Mouse (Mus musculus) activated CD4-positive, CD25-positive, alpha-beta regulatory T cell, adult 9 weeks (primary cell): ENCODE results near the gene Slc34a1. TPM values are rescaled to one million over a fixed set of nuclear protein-coding genes. Genes with fewer than 3 reads are reported as not detected.

Experiments used
- polyA plus RNA-seq: library from polyadenylated mRNA; unstranded; fragments of 100-300 nt; shearing (Covaris generic); gene quantifications from one replicate; pipeline ENCODE4 v1.2.1, GENCODE M21; 2017

The Slc34a1 gene
- polyA plus RNA-seq: not detected

GRCm38 (mm10) chr13:55398088-55398487 is at the start of gene Slc34a1:
TSS of gene Slc34a1 (plus strand) at chr13:55398187.

DNA sequence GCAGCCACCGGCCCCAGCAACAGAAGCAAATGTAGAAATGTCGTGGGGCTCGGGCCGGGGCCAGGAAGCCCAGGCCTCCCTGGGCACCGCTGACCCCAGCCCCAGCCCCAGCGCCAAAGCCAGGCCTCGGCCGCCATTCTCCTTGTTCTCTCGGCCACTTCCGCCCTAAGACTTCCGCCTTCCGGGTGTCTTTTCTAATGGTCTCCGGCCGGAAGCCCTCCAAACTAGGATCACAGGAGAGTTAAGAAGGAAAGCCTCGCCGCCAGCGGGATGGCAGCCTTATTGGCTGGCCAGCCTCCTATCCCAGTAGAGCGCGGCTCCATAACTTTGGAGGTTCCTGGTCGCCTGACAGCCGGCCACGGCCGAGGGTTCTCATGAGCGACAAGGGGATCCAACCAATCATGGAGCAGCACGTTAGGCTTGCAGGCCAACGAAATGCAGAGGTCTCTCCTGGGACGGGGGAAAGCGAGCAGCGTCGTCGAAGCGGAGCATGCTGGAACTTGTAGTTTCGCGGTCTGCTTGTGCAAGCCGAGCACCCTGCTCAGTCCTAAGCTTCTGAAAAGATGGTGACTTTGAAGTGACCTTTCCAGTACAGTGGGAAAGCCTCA is 35.4 kb upstream of the Slc34a1 start, which contains the start of gene Lman2:
TSS of gene Lman2 (minus strand) at position 331 of the 608 bp plus-strand sequence.

DNA sequence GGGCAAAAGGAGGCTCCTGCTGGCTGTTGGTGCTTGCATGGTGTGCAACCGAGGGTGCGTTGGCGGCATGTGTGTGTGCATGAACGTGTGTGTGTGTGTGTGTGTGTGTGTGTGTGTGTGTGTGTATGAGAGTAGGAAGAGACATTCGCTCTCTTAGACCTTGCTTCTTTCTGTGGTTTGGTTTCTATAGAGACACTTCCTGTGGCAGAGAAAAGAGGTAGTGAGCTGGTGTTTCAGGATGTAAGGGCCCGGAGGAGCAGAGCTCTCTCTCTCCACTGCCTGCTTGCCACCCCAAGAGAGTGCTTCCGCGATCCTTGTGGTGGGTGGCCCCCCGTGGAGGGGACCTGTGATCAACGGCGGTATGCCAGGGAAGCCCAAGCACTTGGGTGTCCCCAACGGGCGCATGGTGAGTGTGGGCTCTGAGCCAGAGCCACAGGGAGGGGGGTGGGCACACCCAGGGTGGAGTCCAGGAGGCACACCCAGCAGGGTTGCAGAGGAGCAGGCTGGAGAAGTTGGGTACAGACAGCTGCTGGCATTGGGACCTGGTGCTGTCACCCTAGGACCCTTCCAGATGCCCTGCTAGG is 28.4 kb upstream of the Slc34a1 start, which contains the start of gene Rgs14:
TSS of gene Rgs14 (plus strand) at position 202 of the 584 bp plus-strand sequence.

GRCm38 (mm10) chr13:55414743-55415380 is 16.9 kb downstream of the Slc34a1 start, which contains the start of gene Pfn3:
TSS of gene Pfn3 (minus strand) at chr13:55415232.

GRCm38 (mm10) chr13:55426613-55427012 is 28.6 kb downstream of the Slc34a1 start, which contains the start of gene F12:
TSS of gene F12 (minus strand) at chr13:55426793.

DNA sequence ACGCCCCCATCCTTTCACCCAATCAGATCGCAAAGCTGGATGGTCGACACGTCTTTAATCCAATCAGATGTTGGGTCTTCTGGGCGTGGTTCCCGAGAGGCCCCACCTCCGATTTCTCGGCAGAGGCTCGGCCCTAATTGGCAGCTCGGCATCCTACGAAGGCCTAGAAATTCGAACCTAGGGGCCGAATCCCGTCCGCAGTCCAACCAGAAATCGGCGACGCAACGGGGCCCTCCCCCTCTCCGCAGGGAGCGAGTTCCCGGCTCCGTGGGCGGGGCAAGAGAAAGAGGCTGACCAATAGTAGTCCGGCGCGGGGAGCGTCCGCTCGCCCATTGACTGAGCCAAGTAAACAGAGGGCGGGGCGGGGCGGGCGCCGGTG is 46.9 kb downstream of the Slc34a1 start, which contains the start of gene Grk6:
TSS of gene Grk6 (plus strand) at position 136 of the 379 bp plus-strand sequence.

GRCm38 (mm10) chr13:55464027-55464884 is 66.3 kb downstream of the Slc34a1 start, which contains the start of gene Prr7:
TSS of gene Prr7 (plus strand) at chr13:55464267.

Other genes with a start within 250 kb of the Slc34a1 start
- gene Fgfr4, start 245.5 kb upstream of the Slc34a1 start, polyA plus RNA-seq: not detected
- gene Nsd1, start 188.4 kb upstream of the Slc34a1 start, polyA plus RNA-seq: 98.2 TPM
- gene Prelid1, start 77.7 kb upstream of the Slc34a1 start, polyA plus RNA-seq: 449 TPM
- 17.2 TPM for gene Rab24, start 76.2 kb upstream of the Slc34a1 start, polyA plus RNA-seq
- gene Mxd3, start 68.4 kb upstream of the Slc34a1 start, polyA plus RNA-seq: 5.0 TPM
- gene Lman2, start 35.4 kb upstream of the Slc34a1 start, polyA plus RNA-seq: 166 TPM
- gene Rgs14, start 28.5 kb upstream of the Slc34a1 start, polyA plus RNA-seq: 174 TPM
- gene Pfn3, start 17.0 kb downstream of the Slc34a1 start, polyA plus RNA-seq: not detected
- gene F12, start 28.6 kb downstream of the Slc34a1 start, polyA plus RNA-seq: not detected
- gene Grk6, start 46.9 kb downstream of the Slc34a1 start, polyA plus RNA-seq: 17.4 TPM
- not detected for gene Prr7, start 66.1 kb downstream of the Slc34a1 start, polyA plus RNA-seq
- gene Dbn1, start 89.9 kb downstream of the Slc34a1 start, polyA plus RNA-seq: not detected
- 13.1 TPM for gene Pdlim7, start 115.5 kb downstream of the Slc34a1 start, polyA plus RNA-seq
- gene Dok3, start 131.1 kb downstream of the Slc34a1 start, polyA plus RNA-seq: 2.8 TPM
- gene Ddx41, start 138.5 kb downstream of the Slc34a1 start, polyA plus RNA-seq: 88.4 TPM
- gene Fam193b, start 172.9 kb downstream of the Slc34a1 start, polyA plus RNA-seq: 25.6 TPM
- gene Tmed9, start 175.5 kb downstream of the Slc34a1 start, polyA plus RNA-seq: 294 TPM
- gene B4galt7, start 201.7 kb downstream of the Slc34a1 start, polyA plus RNA-seq: 46.0 TPM
- gene Caml, start 224.8 kb downstream of the Slc34a1 start, polyA plus RNA-seq: 41.7 TPM
- gene Ddx46, start 236.8 kb downstream of the Slc34a1 start, polyA plus RNA-seq: 79.8 TPM